Mouse (Mus musculus) neural tube, embryonic 12.5 days (tissue): Measurements from ENCODE around the gene Ralgapa1. TPM values are rescaled to one million over a fixed set of nuclear protein-coding genes. Genes with fewer than 3 reads are reported as not detected.
"Not testable (repeated sequence)": the region's sequence is repeated elsewhere in the genome, so short reads cannot be mapped to it uniquely, and the experiment has no call there.

Experiments used
- ATAC-seq: fragments of 200-750 bp; cut with Nextera tagmentation; 2 replicates; pipeline ENCODE4 v1.8.0; 2017; ENCODE audit warnings: low read depth, mild to moderate bottlenecking, moderate TSS enrichment, moderate library complexity; ENCODE audit not compliant: low FRiP score
- H3K27ac ChIP-seq: fragments of 300-500 bp; sonication (generic); 2 replicates; pipeline ENCODE4 v1.5.1; 2016
- H3K27me3 ChIP-seq: fragments of 300-500 bp; sonication (generic); replicated peaks from 2 replicates; pipeline ENCODE4 v1.6.1; 2016; ENCODE audit warnings: mild to moderate bottlenecking
- H3K36me3 ChIP-seq: fragments of 300-500 bp; sonication (generic); 2 replicates; pipeline ENCODE4 v1.6.1; 2016; ENCODE audit warnings: mild to moderate bottlenecking
- H3K4me1 ChIP-seq: fragments of 300-500 bp; sonication (generic); 2 replicates; pipeline ENCODE4 v1.6.1; 2016
- H3K4me2 ChIP-seq: fragments of 300-500 bp; sonication (generic); replicated peaks from 2 replicates; pipeline ENCODE4 v1.6.1; 2016; ENCODE audit warnings: mild to moderate bottlenecking
- H3K4me3 ChIP-seq: fragments of 300-500 bp; sonication (generic); 2 replicates; pipeline ENCODE4 v1.5.1; 2016
- H3K9ac ChIP-seq: fragments of 300-500 bp; sonication (generic); 2 replicates; pipeline ENCODE4 v1.6.1; 2016; ENCODE audit warnings: mild to moderate bottlenecking
- H3K9me3 ChIP-seq: fragments of 300-500 bp; sonication (generic); 2 replicates; pipeline ENCODE4 v1.6.1; 2016; ENCODE audit warnings: mild to moderate bottlenecking
- WGBS: fragments of 180-500 bp; shearing (Covaris S2); methylation state at CpG from one replicate; pipeline ENCODE4 v1.1.7; 2016; 5-methylcytosine and 5-hydroxymethylcytosine counted together
- polyA plus RNA-seq: library from polyadenylated mRNA; unstranded; fragments of >200 nt; fragmentation: Nextera tagmentation; extraction: Ambion mirVana; gene quantifications from 2 replicates; pipeline ENCODE4 v1.2.1, GENCODE M21; 2016

Gene Ralgapa1
- polyA plus RNA-seq, 1 experiment from 2014 or later = 25.2 TPM

DNA sequence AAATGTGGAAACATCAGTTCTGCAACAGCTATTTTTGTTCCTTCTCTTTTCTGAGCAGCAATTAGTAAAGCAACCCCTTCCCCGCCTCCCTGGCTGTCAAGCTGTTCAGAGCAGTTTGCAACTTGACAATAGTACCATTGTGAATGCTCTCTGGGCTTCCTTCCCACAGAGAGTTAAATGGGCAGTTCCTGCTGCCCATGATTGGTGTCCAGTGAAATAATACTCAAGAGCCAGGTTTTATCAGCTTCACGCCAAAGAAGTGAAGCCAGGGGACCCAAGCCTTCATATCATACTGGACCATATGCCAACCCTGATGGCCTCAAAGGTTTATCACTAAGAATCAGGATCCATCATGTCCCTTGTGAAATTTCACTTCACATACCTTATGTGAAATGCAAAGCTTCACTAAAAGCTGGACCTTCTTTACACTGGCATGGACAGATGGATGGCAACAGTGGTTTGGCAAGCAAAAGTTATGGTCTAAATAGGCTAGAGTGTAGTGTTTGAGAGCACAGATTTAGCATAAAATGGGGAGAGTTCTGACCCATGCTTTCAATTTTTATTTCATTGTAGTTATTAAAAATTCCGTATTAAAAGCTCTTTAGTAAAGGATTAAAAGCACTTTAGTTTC, 198.2 kb downstream of the Ralgapa1 start:
- Histone ChIP-seq H3K36me3 (no peaks in the 10 kb centered on the region), H3K27me3 (no peaks in the 10 kb centered on the region), H3K4me3 (no peak overlapping the region), H3K4me2 (no peak overlapping the region), H3K9ac (no peak overlapping the region), H3K4me1 (no peaks in the 10 kb centered on the region), H3K27ac (no peak overlapping the region), H3K9me3 (no peaks in the 10 kb centered on the region)
- 35% methylated on average over 3 of the region's 3 CpGs for WGBS
- ATAC-seq = no peak

DNA sequence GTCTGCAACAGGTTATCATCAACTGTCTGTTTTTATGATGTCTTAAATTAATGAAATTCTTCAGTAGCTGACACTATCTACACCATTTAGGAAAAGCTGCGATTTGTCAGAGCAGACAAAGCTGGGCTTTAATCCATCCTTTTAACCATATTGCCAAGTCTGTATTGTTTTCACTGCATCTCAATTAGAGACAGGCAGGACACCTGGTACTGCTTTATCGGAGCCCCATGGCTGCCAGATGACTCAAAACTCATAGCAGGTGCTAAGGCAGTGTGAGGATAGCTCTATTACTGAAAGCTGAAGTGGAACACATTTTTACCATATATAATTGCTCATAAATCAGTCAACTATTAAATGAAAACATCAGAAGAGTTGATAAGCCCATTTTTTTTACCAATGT, 200.6 kb downstream of the Ralgapa1 start:
- 76% methylated on average over 2 of the region's 2 CpGs for WGBS
- Histone ChIP-seq H3K4me2 (no peak overlapping the region), H3K9ac (no peak overlapping the region), H3K27ac (no peak overlapping the region), H3K4me3 (no peak overlapping the region), H3K27me3 (no peaks in the 10 kb centered on the region), H3K36me3 (no peaks in the 10 kb centered on the region), H3K4me1 (no peaks in the 10 kb centered on the region), H3K9me3 (no peaks in the 10 kb centered on the region)
- ATAC-seq = no peak

GRCm38 (mm10) chr12:55610812-55611211, 210.2 kb downstream of the Ralgapa1 start:
- no peaks in the 10 kb centered on the region for H3K36me3 ChIP-seq
- WGBS = 73% methylated on average over 2 of the region's 2 CpGs
- H3K27me3 ChIP-seq = no peaks in the 10 kb centered on the region
- H3K4me2 ChIP-seq = no peak overlapping the region
- no peaks in the 10 kb centered on the region for H3K9me3 ChIP-seq
- no peak for ATAC-seq
- H3K4me3 ChIP-seq = no peak overlapping the region
- peaks cover 4% of the 10 kb centered on the region for H3K4me1 ChIP-seq
- H3K9ac ChIP-seq = no peak overlapping the region
- no peak overlapping the region for H3K27ac ChIP-seq

- no peak overlapping the region for H3K4me2 ChIP-seq
- no peak overlapping the region for H3K27ac ChIP-seq
- WGBS = 21% methylated on average over 4 of the region's 4 CpGs
- 0 out of 2 replicates have a peak, but pooled peaks have one; percentile 41 for ATAC-seq
- no peaks in the 10 kb centered on the region for H3K27me3 ChIP-seq
- no peaks in the 10 kb centered on the region for H3K9me3 ChIP-seq
- no peaks in the 10 kb centered on the region for H3K36me3 ChIP-seq
- no peak overlapping the region for H3K9ac ChIP-seq
- no peak overlapping the region for H3K4me3 ChIP-seq
- peaks cover 4% of the 10 kb centered on the region for H3K4me1 ChIP-seq
These were observed 213.1 kb downstream of the Ralgapa1 start for GRCm38 (mm10) chr12:55607902-55608301.

GRCm38 (mm10) chr12:55604411-55604810, 216.6 kb downstream of the Ralgapa1 start:
- H3K9ac ChIP-seq = no peak overlapping the region
- no peak for ATAC-seq
- peaks cover 29% of the 10 kb centered on the region for H3K27me3 ChIP-seq
- H3K9me3 ChIP-seq = no peaks in the 10 kb centered on the region
- 81% methylated on average over 3 of the region's 3 CpGs for WGBS
- H3K27ac ChIP-seq = no peak overlapping the region
- no peaks in the 10 kb centered on the region for H3K36me3 ChIP-seq
- no peak overlapping the region for H3K4me2 ChIP-seq
- H3K4me3 ChIP-seq = no peak overlapping the region
- peaks cover 18% of the 10 kb centered on the region for H3K4me1 ChIP-seq

DNA sequence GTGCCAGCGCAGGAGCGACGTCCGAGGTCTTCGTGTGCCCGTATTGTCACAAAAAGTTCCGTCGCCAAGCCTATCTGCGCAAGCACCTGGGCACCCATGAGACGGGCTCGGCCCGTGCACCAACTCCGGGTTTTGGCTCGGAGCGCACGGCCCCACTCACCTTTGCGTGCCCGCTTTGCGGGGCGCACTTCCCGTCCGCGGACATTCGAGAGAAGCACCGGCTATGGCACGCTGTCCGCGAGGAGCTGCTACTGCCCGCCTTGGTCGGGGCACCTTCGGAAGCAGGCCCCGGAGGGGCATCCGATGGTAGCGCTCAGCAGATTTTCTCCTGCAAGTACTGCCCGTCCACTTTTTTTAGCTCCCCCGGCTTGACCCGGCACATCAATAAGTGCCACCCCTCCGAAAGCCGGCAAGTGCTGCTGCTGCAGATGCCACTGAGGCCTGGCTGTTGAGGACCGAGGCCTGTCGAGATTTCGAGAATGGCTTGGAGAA, 220.4 kb downstream of the Ralgapa1 start:
- Histone ChIP-seq H3K4me1 (peaks cover 25% of the 10 kb centered on the region), H3K27ac (no peak overlapping the region), H3K4me3 (peak overlapping the region; percentile 47), H3K4me2 (peak overlapping the region; percentile 93), H3K36me3 (no peaks in the 10 kb centered on the region), H3K9ac (no peak overlapping the region), H3K9me3 (no peaks in the 10 kb centered on the region), H3K27me3 (peaks cover 60% of the 10 kb centered on the region)
- 2% methylated on average over 42 of the region's 42 CpGs for WGBS
- ATAC-seq = 0 out of 2 replicates have a peak, but pooled peaks have one; percentile 3

- peak; percentile 59 for ATAC-seq
- H3K9ac ChIP-seq = peak overlapping the region; percentile 48
- under 1% methylated on average over 106 of the region's 109 CpGs for WGBS
- no peaks in the 10 kb centered on the region for H3K36me3 ChIP-seq
- H3K4me2 ChIP-seq = peak overlapping the region; percentile 93
- no peak overlapping the region for H3K27ac ChIP-seq
- H3K9me3 ChIP-seq = no peaks in the 10 kb centered on the region
- H3K27me3 ChIP-seq = peaks cover 60% of the 10 kb centered on the region
- H3K4me3 ChIP-seq = peak overlapping the region; percentile 47
- H3K4me1 ChIP-seq = peaks cover 25% of the 10 kb centered on the region
These were observed 221.1 kb downstream of the Ralgapa1 start for GRCm38 (mm10) chr12:55599639-55600502.

GRCm38 (mm10) chr12:55598887-55599561, 221.9 kb downstream of the Ralgapa1 start, which contains the start of gene Insm2:
TSS of gene Insm2 (plus strand) at chr12:55599427.
- no peaks in the 10 kb centered on the region for H3K36me3 ChIP-seq
- peak; percentile 74 for ATAC-seq
- H3K4me2 ChIP-seq = peak within 1 kb of the TSS; percentile 93
- no peak within 1 kb of the TSS for H3K27ac ChIP-seq
- H3K9ac ChIP-seq = peak within 1 kb of the TSS; percentile 48
- no peaks in the 10 kb centered on the region for H3K9me3 ChIP-seq
- H3K4me1 ChIP-seq = peaks cover 25% of the 10 kb centered on the region
- under 1% methylated on average over 61 of the region's 77 CpGs for WGBS
- peak within 1 kb of the TSS; percentile 47 for H3K4me3 ChIP-seq
- peaks cover 60% of the 10 kb centered on the region for H3K27me3 ChIP-seq

DNA sequence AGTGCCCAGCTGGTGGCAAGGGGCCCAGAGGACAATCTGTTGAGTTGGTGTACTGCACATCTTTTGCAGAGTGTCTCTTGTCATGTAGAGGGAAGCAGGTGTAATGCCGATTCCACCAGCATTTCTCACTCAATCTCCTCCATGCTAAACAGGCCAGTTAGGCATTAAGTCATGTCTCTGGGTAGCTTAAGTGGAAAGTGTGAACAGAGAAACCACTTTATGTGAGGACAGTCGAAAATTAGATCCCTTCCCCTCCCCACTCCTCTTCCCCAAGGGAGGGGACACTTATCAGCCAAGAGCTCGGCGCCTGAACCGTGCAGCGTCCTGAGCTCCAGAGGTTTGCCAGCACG, 222.5 kb downstream of the Ralgapa1 start:
- 5% methylated on average over 7 of the region's 7 CpGs for WGBS
- ATAC-seq = peak; percentile 15; the same call in 1 of the 2 replicates
- Histone ChIP-seq H3K27ac (no peak overlapping the region), H3K9me3 (no peaks in the 10 kb centered on the region), H3K36me3 (no peaks in the 10 kb centered on the region), H3K4me2 (peak overlapping the region; percentile 93), H3K9ac (no peak overlapping the region), H3K4me1 (peaks cover 25% of the 10 kb centered on the region), H3K4me3 (peak overlapping the region; percentile 47), H3K27me3 (peaks cover 60% of the 10 kb centered on the region)

DNA sequence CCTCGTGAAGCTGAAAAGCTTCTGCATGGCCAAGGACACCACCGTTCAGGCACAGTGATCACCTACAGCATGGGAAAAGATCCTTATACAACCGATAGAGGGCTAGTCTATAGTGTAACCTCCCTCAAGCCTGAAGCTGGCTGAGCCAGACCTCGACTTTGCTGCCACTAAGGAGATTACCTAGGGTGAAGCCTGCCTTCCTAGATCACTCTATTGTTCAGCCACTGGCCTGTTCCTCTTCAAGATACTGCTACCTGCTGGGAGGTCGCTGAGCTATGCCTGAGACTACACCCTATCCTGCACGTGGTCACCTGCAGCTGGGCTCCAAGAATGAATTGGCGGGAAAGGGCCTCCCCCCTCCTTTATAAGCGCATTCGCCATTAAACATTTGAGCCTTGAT, 234.0 kb downstream of the Ralgapa1 start:
- not testable (repeated sequence) for ATAC-seq, H3K27ac ChIP-seq, H3K9me3 ChIP-seq, H3K4me3 ChIP-seq, H3K36me3 ChIP-seq, H3K4me2 ChIP-seq, H3K27me3 ChIP-seq, H3K4me1 ChIP-seq, H3K9ac ChIP-seq
- WGBS = 61% methylated on average over 9 of the region's 9 CpGs

DNA sequence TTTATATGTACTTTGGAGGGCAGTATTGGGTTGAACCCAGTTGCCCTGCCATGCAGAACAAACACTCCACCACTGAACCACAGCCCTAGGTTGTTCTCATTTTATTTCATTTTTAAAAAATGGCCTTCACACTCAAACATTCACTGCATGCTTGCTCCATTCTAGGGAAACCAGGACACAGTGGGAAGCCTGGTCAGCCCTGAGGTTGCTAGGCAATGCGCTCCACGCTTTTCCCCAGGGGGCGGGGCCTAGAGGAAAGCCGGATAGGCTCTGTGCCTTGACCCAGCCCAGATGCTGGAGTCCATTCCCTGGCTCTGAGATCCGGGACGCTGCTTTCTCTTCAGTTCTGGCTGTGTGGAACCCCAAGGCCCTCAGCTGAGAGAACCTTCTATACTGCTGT, 247.2 kb downstream of the Ralgapa1 start:
- H3K4me3 ChIP-seq = no peak overlapping the region
- no peaks in the 10 kb centered on the region for H3K27me3 ChIP-seq
- WGBS = 8% methylated on average over 6 of the region's 6 CpGs
- H3K4me1 ChIP-seq = no peaks in the 10 kb centered on the region
- H3K9ac ChIP-seq = no peak overlapping the region
- no peak overlapping the region for H3K27ac ChIP-seq
- ATAC-seq = peak; percentile 68; the same call in 1 of the 2 replicates
- H3K36me3 ChIP-seq = no peaks in the 10 kb centered on the region
- no peaks in the 10 kb centered on the region for H3K9me3 ChIP-seq
- H3K4me2 ChIP-seq = no peak overlapping the region

DNA sequence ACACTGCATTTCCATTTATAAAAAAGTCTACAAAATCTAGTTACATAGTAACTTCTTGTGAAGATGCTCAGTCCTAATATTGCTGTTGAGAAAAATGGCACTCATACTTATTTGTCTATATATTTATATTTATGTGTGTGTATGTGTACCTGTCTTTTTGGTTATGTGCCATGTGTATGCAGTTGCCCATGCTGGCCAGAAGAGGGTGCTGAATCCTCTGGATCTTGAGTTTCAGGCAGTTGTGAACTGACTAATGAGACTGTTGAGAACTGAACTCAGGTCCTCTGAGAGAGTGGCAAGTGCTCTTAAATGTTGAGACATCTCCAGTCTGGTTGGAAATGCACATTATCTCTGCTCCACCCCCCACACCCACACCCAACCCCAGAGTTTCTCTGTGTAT, 247.9 kb downstream of the Ralgapa1 start:
- Histone ChIP-seq H3K9ac (no peak overlapping the region), H3K4me2 (no peak overlapping the region), H3K4me1 (no peaks in the 10 kb centered on the region), H3K36me3 (no peaks in the 10 kb centered on the region), H3K27me3 (no peaks in the 10 kb centered on the region), H3K4me3 (no peak overlapping the region), H3K9me3 (no peaks in the 10 kb centered on the region), H3K27ac (no peak overlapping the region)
- no peak for ATAC-seq
